Mouse (Mus musculus) heart, postnatal 14 days (tissue): ENCODE data around the gene Mansc4. TPM values are rescaled to one million over a fixed set of nuclear protein-coding genes. Genes with fewer than 3 reads are reported as not detected.

ENCODE experiments used
- DNase-seq, 2 experiments: peaks; one replicate each; pipeline ENCODE4 v3.0.0; 2021 to 2022
- intact Hi-C: fragments of 180-260 bp; cut with DNase I; formaldehyde crosslinking; loops from one replicate; pipeline ENCODE4 v1.15.1; 2025
- total RNA-seq, 2 experiments: library from RNA; stranded (reverse); gene quantifications; 2 replicates each; pipeline ENCODE4 v1.2.3; 2021

The Mansc4 gene
- total RNA-seq, 2 experiments from 2014 or later: not detected

DNA sequence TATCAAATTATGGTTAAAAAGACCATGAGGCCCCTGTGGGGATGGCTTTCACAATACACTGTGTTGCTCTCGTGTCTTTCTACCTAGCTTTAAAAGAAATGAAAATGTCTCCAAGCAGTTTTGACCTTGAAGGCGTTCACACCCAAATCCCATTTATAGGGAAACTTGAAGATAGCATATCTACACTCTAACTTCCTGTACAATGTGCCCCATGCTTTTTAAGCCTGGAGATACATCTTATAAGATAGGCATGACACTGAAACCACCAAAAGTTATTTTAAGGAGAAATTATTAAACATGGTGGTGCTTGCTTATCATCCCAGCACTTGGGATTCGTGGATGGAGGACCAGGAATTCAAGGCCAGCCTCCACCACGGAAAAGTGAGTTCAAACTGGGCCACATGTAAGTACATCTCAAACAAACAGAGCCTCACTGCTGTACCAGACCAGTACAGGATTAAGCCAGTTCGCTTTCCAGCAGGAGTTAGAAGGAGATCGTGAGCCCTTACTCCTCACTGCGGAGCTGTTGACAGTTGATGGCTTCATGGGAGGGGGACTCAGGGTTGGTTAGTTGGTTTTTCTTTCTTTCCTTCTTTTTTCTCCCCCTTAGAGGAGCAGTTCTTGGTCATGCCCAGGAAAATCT lies 1.3 kb downstream of the Mansc4 start:
- intact Hi-C loops: no loop called here
- DNase-seq: no peak

DNA sequence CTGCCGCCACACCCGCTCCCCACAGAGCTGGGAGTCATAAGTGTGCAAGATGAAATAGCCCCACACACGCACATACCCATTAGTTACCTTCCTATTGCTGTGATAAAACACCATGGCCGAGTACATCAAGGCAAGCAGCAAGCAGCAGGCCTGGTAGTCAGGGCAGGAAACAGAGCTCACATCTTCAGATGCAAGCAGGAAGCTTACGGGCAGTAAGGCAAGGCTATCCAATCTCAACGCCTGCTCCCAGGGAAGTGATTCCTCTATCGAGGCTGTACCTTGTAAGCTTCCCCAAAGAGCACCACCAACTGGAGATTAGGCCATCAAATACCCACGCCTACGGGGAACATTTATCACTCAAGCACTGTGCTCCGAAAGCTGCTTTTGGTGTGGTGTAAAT lies 6.9 kb downstream of the Mansc4 start:
- intact Hi-C loops: no loop called here
- no peak for DNase-seq

DNA sequence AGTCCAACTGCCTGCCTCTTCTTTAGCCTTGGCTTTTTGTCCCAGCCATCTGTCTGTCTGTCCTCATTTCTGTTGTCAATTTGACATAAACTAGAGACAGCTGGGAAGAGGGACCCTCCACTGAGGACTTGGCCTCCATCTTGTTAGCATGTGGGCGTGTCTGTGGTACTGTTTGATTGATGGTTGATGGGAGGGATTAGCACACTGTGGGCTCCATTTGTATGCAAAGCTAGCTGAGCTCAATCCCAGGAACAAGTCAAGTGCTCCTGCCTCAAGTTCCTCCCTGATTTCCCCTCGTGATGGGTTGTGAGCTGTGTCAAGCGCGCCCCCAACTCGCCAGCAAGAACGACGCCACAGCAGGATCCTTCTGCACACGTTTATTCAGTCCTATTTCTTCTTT lies 10.0 kb downstream of the Mansc4 start:
- intact Hi-C loops: no loop called here
- no peak for DNase-seq

DNA sequence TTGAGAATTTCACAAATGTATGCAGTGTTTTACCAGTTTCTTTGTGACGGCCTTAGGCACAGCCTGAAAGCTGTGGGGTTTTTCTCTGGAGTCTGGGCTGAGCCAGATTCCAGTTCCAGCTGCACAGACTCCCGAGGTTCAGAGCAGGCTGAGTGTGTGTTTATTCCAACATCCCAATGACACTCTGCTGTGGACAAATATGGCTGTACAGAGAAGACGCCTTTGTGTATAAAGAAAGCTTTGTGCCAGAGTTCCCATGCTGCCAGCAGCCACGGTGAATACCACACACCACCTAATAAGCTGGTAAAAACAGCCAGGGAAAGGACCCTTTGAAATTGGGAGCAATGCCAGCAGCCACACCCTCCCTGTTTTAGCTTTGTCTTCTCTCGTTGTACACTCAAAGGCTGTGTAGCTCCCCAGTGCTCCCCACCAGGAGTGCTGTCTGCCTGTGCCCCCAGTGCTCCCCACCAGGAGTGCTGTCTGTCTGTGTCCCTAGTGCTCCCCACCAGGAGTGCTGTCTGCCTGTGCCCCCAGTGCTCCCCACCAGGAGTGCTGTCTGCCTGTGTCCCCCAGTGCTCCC lies 10.9 kb downstream of the Mansc4 start:
- peak in 1 of 2 experiments; percentile 9 for DNase-seq
- intact Hi-C loops: no loop called here

DNA sequence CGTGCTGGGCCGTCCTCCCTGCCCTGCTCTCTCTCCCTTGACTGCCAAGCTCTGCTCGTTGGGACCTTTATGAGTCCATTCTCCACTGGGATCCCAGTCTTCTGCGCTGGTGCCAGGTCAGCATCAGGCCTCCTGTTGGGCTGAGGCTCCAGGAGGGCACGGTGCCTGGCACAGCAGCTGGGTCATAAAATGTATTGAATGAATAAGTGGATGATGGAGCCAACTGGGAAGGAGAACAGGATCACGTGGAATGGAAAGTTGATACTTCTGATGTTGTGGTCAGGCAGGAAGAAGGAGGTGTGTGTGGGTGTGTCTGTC lies 21.9 kb downstream of the Mansc4 start:
- peak; percentile 13 to 20 for DNase-seq
- intact Hi-C loops: no loop called here

DNA sequence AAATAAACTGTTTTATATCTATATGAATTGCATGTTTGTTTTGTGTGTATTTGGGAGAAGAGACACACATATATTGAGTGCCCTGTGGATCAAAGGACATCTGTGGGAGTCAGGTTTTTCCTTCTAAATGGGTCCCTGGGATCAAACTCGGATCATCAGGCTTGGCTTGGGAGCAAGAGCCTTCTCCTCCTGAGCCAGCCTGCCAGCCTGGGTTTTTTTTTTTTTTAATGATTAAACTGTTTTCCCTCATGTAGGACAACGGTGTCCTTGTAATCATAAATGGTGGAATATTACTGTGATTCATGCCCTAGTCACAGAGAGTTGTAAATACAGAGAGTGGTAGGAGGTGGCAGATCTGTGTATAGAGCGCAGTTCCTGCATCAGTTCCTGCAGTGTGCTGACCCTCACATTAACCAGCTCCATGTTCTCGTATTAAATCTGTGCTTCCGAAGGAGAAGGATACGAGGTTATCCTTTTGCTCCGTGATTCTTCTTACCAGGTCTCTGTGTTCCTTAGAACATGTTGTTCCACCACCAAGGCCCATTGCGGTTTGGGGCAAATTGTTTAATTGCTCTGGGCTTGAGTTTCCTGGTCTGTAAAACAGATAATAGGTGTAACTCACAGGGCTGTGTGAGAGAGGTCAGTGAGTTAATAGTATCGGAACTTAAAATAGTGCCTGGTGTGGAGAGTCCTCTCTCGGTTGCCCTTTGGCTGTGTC lies 22.4 kb downstream of the Mansc4 start:
- no peak for DNase-seq
- intact Hi-C loops: no loop called here

DNA sequence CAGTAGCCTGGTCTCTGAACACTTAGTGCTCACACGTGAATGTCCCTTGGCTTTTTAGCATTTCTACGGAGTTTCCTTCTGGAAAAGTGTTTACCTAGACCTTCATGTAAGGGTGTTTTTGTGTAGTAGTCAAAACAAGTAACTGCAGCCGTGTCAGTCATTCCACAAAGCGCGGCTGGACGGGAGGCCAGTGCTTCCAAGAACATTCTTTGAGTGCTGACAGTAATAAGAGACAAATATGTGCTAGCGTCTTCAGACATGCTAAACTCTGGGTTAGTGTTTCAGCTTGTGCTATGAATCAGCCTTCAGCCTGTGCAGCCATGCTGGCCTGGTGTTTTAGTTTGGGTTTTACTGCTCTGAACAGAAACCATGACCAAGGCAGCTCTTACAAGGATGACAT lies 24.1 kb downstream of the Mansc4 start:
- intact Hi-C loops: no loop called here
- no peak for DNase-seq

DNA sequence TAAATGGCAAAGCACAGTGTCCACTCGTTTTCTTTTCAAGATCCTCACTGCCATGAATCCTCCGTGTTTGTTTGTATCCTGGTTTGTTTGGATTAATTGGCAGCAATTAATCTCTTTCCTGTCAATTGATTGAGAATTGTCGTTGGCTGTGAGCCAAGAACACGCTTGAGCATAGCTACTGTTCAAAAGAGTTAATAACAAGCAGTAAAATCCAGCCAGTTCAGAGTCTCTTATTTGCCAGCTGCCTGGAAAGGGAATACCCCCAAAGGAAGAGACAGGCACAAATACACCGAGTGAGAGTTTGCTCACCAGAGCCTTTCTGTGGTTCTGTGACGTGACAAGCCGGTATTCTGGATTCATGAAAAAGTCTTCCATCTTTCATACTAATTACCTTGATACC lies 24.8 kb downstream of the Mansc4 start:
- no peak for DNase-seq
- intact Hi-C loops: no loop called here

DNA sequence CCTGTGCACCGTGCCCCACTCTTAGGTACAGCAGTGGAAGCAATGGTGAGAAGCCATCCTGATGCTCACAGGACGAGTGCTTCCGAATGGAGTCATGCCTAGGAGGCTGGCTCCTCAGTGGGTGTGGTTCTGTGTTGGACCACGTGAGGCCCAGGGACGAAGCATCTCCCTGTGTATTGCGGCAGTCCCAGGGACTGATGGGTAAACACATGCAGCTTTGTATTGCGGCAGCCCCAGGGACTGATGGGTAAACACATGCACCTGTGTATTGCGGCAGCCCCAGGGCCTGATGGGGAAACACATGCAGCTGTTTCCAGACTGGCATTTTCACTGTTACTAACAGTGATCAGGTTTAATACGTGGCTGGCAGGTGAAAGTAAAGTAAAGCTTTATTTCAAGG lies 25.2 kb downstream of the Mansc4 start:
- intact Hi-C loops: no loop called here
- no peak for DNase-seq

DNA sequence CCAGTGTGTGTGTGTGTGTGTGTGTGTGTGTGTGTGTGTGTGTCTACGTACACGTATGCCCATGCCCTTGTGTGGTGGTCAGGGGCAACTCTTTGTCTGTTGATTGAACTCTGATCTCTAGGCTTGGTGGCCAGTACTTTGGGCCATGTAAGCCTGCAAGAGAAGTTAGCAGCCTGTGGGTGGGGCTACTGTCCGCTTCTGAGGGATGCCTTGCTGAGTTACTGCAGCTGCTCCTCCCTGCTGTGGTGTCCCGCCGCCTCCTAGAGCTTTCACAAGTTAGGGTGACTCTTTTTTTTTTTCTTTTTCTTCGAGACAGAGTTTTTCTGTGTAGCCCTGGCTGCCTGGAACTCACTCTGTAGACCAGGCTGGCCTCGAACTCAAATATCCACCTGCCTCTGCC lies 27.5 kb downstream of the Mansc4 start:
- peak; percentile 34 to 38 for DNase-seq
- intact Hi-C loops: no loop called here

DNA sequence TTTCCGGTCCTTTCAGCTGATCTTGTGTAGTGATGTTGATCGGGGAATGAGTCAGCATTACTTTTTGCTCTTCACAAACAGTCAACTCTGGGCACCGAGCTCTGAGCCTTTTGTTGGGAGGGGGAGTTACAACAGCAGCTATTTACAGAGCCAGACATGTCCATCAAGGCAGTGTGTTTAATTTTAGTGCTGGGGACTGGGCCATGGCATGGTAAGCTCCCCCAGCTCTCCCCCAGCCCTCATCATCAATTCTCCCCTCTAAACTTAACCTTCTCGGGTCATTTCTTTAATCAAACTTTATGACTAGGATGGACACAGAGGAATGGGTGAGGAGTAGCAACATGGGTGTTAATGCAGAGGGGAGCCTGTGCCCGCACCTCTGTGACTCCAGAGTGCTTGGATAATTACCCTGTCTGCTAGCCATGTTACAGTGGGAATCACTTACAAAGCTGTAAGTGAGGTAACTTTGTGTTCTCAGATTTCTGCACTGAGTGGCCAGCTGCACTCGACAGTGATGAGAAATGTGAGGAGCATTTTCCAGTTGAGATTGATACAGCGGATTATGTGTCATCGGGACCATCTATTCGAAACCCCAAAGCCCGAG lies 31.4 kb downstream of the Mansc4 start:
- no peak for DNase-seq
- intact Hi-C loops: no loop called here

DNA sequence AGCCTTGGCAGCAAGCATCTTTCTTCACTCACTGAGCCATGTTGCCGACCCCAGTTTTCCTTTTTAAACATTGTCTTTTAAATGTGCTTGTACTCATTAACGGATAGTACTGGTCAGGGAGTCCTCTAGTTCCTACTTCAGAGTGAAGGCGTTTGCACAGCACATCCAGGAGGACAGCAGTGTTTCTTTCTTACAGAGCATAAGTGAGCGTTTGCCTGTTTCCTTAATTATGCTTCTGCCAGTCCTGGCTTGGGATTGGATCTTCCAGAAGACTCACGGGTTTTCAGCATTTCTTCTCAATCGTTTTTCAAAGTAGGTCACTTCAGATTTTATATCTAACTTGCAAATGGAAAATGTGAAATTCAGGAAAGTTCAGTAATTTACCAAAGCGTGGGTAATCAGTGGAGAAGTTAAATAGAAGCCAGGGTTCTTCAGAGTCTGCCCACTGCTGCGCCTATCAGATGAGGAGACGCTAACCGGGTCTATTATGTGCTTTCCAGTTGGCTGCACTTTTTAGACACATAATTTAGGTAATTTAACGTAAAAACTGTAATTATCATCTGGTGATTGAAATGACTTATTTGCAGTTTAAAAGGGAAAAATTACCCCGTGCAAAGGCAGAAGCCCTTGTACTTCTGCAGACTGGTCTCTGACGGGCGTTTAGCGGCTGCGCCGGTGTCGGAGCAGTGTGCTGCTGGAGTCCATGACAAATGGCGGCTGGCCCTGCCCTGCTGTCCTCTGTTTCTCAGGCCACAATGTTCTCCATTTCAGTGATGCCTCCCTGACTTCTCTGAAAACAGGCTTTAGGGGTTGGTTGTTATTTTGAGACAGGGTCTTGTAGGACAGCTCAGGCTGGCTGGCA lies 32.8 kb downstream of the Mansc4 start:
- no peak for DNase-seq
- intact Hi-C loops: no loop called here

DNA sequence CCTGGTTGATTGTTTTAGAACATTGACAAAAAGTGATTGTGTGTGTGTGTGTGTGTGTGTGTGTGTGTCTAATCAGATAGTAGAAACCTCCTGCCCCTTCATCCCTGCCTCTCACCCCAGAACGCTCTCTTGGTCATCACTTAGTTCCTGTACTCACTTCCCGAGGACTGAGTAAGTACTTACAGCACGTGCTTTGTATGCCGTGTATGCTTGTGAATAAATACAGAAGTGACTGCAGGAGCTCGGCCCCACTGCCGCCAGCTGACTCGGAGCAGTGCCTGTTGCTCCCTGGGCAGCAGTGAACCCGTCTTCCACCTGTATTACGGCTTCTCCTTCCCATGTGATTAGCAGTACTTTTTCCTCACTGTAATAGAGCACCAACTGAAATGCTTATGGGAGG lies 34.4 kb downstream of the Mansc4 start:
- DNase-seq: no peak
- intact Hi-C loops: no loop called here

DNA sequence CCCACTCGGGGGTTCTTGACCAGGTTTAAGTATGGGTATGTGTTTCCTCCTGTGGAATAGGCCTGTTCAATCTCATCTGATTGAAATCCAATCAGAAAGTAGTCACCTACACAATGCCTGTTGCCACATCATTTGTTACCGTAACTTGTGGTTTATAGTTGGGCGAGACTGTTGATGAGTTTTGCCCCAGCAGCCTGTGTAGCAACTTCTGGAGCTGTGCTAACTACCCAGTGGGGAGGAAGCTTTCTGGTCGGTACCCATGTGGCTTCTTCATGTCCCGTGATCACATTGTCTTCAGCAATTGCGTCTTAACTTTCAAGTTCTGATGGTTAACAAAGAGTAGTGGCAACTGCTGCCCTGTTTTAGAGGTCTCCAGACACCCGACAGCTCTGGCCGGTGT lies 35.2 kb downstream of the Mansc4 start:
- intact Hi-C loops: no loop called here

DNA sequence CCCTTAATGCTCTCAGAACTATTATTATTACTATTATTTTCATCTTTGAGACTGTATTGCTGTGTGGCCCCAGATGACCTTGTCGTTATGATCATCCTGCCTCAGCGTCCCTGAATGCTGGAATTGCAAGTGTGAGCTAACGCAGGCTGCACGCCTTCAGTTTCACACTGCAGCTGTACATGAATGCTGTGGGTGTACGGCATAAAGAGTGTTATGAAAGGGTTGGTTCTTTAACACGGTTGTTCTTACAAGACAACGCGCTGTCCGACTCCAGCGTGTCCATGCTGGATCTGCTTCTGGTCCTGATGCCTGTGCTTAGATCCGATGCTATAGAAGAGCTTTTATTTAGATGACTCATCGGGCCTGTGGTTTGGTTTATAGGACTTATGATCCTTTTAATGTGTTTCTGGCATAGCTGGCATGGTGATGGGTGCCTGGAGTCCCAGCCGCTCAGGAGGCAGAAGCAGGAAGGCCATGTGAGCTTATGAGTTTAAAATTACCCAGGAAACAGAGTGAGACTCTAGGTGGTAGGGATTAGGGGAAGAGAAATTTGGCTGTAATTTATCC lies 37.5 kb downstream of the Mansc4 start:
- no peak for DNase-seq
- intact Hi-C loops: no loop called here

More for the DNA sequence above, 35.2 kb downstream of the Mansc4 start:
- DNase-seq: no peak

DNA sequence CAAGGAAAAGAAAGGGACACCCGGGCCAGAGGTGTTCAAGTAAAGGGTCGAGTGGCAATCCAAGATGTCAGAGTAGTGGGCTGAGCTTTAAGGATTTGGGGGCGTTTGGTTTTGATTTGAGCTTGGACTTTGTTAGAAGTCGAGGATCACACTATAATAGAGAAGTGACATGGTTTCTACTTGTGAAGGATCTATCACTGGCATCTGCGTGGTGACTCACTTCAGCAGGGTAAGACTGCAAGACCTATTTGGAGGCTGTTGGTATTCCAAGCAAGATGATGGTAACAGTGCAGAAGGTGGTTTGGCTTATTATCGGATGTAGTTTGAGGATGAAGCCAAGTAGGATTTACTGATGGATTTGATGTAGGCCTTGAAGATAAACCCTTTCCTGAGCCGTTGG lies 43.2 kb downstream of the Mansc4 start:
- intact Hi-C loops: no loop called here
- DNase-seq: no peak

DNA sequence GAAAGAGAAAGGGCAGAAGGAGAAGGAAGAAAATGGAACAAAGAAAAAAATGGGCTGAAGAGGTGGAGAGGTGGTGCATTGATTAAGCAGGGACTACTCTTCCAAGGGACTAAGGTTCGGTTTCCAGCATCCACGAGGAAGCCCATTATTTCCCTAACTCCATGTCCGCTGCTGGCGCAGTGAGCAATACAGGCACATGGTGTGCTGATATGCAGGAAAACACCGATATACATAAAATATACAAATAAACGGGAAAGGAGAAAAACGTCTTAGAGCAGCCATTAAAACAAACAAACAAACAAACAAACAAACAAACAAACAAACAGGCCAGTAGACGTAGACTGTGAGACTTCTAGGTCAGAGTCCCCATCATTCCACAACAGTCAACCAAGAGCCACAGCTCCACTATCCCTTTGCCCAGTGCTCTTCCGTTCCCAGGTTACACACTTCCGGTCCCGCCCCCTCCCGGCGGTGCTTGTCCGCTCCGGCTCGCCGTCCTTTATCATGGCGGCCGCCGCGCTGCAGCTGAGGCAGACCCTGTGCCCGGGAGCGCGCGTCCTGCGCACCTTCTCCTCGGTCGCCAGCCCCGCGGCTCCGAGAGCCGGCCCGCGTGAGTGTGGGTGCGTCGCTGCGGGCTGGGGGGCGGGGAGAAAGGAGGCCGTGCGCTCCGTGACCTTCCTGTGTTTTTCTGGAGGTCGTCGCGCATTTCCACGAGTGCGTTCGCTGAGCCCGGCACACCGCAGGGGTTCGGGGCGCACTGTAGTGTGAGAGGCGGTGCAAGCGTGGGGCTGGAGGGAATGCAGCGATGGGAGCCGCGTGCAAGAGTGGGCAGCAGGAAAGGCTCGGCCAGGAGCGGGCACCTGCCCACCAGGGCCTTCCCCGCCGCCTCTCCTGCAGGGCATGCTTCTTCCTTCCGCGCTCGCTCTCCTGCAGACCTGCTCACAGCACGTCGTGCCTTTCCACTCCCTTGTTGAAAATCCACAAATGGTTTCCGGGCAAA lies 44.2 kb downstream of the Mansc4 start, which contains the start of gene Mrps35:
Gene Mrps35, plus strand, starts transcription at position 474 of the 1,000 bp plus-strand sequence.
- intact Hi-C loops: no loop called here
- DNase-seq: peak; percentile 92 to 94

DNA sequence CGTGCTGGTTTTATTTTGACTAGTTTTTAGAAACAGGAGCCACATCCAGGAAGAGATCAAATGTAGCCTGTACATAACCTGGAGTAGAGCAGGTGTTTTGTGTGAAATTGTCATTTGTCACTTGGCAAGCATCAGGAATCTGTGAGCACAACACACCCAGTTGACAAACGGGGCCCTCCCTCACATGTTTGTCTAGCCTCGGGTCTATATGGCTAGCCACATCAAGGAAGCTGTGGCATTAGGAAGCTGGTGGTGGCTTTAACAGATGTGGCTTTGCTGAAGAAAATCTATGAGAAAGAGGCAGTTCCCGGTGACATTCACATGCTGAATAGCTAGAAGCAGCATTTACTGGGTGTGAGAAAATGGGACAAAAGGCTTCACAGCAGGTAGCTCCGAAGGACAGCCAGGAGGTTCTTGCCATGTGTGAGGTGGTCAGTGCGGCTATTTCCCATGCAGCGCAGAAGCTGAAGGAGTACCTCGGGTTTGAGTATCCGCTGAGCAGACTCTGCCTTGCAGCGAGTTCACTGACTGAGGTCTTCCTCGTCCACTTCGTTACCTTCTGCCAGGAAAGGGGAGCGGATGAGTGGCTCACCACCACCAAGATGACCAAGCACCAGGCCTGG lies 54.4 kb downstream of the Mansc4 start, which contains the start of gene Rep15:
Gene Rep15, plus strand, starts transcription at position 282 of the 623 bp plus-strand sequence.
- DNase-seq: no peak
- intact Hi-C loops: no loop called here
